Mouse (Mus musculus) leukemia stem cell, adult 10-12 weeks (primary cell): ENCODE results near the gene Gm21094. TPM values are rescaled to one million over a fixed set of nuclear protein-coding genes. Genes with fewer than 3 reads are reported as not detected.

Experiments used
- polyA plus RNA-seq: library from polyadenylated mRNA; stranded (reverse); fragments of >175 nt; gene quantifications from 2 replicates; pipeline ENCODE4 v1.2.3, GENCODE M21; 2012; ENCODE audit warnings: low replicate concordance

Gene Gm21094
- polyA plus RNA-seq, result not detected in 2 replicates

DNA sequence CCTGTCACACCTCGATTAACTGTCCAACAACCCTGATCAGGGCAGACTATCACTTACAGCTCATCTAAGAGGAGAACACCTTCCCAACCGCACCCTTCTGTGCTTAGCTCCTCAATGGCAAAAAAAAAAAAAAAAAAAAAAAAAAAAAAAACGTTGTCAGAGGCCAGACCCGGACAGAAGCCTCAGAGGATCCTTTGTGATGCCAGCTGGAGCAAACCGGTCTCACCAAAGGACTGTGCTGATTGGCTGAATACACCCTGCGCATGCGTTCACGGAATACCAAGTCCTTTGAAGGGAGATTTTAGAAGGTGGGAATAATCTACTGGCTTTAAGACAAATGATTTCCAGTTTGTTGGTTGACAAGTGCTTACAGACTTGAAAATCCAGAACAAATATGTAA, at the start of gene Gm21094:
Gene Gm21094, minus strand, starts transcription at position 101 of the 400 bp plus-strand sequence.

